Mouse (Mus musculus) neural tube, embryonic 12.5 days (tissue): ENCODE results near the gene Gnat1. TPM values are rescaled to one million over a fixed set of nuclear protein-coding genes. Genes with fewer than 3 reads are reported as not detected.

ENCODE experiments used
- ATAC-seq: fragments of 200-750 bp; cut with Nextera tagmentation; 2 replicates; pipeline ENCODE4 v1.8.0; 2017; ENCODE audit warnings: low read depth, mild to moderate bottlenecking, moderate TSS enrichment, moderate library complexity; ENCODE audit not compliant: low FRiP score
- H3K27ac ChIP-seq: fragments of 300-500 bp; sonication (generic); 2 replicates; pipeline ENCODE4 v1.5.1; 2016
- H3K27me3 ChIP-seq: fragments of 300-500 bp; sonication (generic); replicated peaks from 2 replicates; pipeline ENCODE4 v1.6.1; 2016; ENCODE audit warnings: mild to moderate bottlenecking
- H3K36me3 ChIP-seq: fragments of 300-500 bp; sonication (generic); 2 replicates; pipeline ENCODE4 v1.6.1; 2016; ENCODE audit warnings: mild to moderate bottlenecking
- H3K4me1 ChIP-seq: fragments of 300-500 bp; sonication (generic); 2 replicates; pipeline ENCODE4 v1.6.1; 2016
- H3K4me2 ChIP-seq: fragments of 300-500 bp; sonication (generic); replicated peaks from 2 replicates; pipeline ENCODE4 v1.6.1; 2016; ENCODE audit warnings: mild to moderate bottlenecking
- H3K4me3 ChIP-seq: fragments of 300-500 bp; sonication (generic); 2 replicates; pipeline ENCODE4 v1.5.1; 2016
- H3K9ac ChIP-seq: fragments of 300-500 bp; sonication (generic); 2 replicates; pipeline ENCODE4 v1.6.1; 2016; ENCODE audit warnings: mild to moderate bottlenecking
- H3K9me3 ChIP-seq: fragments of 300-500 bp; sonication (generic); 2 replicates; pipeline ENCODE4 v1.6.1; 2016; ENCODE audit warnings: mild to moderate bottlenecking
- WGBS: fragments of 180-500 bp; shearing (Covaris S2); methylation state at CpG from one replicate; pipeline ENCODE4 v1.1.7; 2016; 5-methylcytosine and 5-hydroxymethylcytosine counted together
- polyA plus RNA-seq: library from polyadenylated mRNA; unstranded; fragments of >200 nt; fragmentation: Nextera tagmentation; extraction: Ambion mirVana; gene quantifications from 2 replicates; pipeline ENCODE4 v1.2.1, GENCODE M21; 2016

Gnat1 gene
- polyA plus RNA-seq = 1.3 and 2.3 TPM in 2 replicates

- no peak for ATAC-seq
- Histone ChIP-seq H3K27ac (no peak within 1 kb of the TSS), H3K4me3 (no peak within 1 kb of the TSS), H3K4me1 (peaks cover 16% of the 10 kb centered on the region), H3K4me2 (no peak within 1 kb of the TSS), H3K9ac (no peak within 1 kb of the TSS), H3K36me3 (peaks cover 19% of the 10 kb centered on the region), H3K9me3 (no peaks in the 10 kb centered on the region), H3K27me3 (peaks cover 30% of the 10 kb centered on the region)
- 52% methylated on average over 5 of the region's 5 CpGs for WGBS
Observed at GRCm38 (mm10) chr9:107679501-107679900, at the start of gene Gnat1. Gene Gnat1 (minus strand): TSS chr9:107679712.

DNA sequence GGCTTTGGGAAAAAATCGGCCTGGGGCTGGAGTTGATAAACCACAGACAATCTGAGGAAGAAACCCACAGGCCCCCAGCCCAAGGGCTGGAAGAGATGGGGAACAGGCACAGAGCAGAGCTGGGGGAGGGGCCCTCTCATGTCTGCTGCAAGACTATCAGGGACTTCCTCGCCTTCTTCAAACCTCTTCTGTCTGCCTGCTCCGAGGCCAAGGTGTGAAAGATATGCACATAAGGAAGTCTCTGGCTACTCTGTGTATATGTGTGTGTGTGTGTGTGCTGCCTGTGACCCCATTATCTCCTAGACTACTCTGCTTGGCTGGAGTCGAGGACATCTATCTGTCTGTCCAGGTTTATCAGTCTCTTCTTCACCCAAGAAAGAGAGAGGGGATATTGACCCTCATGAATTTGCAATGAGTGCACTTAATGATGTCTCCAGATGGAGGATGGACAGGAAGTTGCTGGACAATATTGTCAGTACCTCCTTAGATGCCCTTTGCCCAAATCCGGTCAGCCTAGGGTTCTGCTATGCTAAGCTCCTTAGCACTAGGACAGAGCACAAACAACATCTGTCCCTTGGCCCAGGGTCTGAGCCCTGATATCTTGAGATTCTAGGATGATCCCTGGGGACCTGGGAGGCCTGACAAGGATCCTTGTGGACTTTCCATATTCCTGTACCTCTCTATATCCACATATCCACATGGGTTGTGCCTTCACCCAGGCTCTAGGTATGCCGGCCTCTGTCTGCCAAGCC, 49.6 kb upstream of the Gnat1 start:
- H3K36me3 ChIP-seq = no peaks in the 10 kb centered on the region
- no peak overlapping the region for H3K4me3 ChIP-seq
- no peak overlapping the region for H3K4me2 ChIP-seq
- H3K4me1 ChIP-seq = peaks cover 51% of the 10 kb centered on the region
- no peak overlapping the region for H3K9ac ChIP-seq
- ATAC-seq = no peak
- H3K9me3 ChIP-seq = no peaks in the 10 kb centered on the region
- WGBS = 78% methylated on average over 6 of the region's 6 CpGs
- H3K27me3 ChIP-seq = no peaks in the 10 kb centered on the region
- H3K27ac ChIP-seq = no peak overlapping the region

GRCm38 (mm10) chr9:107727041-107727440, 47.5 kb upstream of the Gnat1 start:
- H3K4me1 ChIP-seq = peaks cover 70% of the 10 kb centered on the region
- no peaks in the 10 kb centered on the region for H3K27me3 ChIP-seq
- no peak for ATAC-seq

GRCm38 (mm10) chr9:107724796-107725195, 45.3 kb upstream of the Gnat1 start:
- Histone ChIP-seq H3K36me3 (no peaks in the 10 kb centered on the region), H3K4me2 (no peak overlapping the region), H3K27ac (no peak overlapping the region), H3K4me1 (peaks cover 60% of the 10 kb centered on the region), H3K9me3 (no peaks in the 10 kb centered on the region), H3K9ac (no peak overlapping the region), H3K27me3 (no peaks in the 10 kb centered on the region), H3K4me3 (no peak overlapping the region)
- ATAC-seq = no peak
- WGBS = 97% methylated on average over 1 of the region's 1 CpGs

More at GRCm38 (mm10) chr9:107727041-107727440, 47.5 kb upstream of the Gnat1 start:
- no peak overlapping the region for H3K4me3 ChIP-seq
- H3K9me3 ChIP-seq = no peaks in the 10 kb centered on the region
- no peak overlapping the region for H3K9ac ChIP-seq
- whole genome bisulfite sequencing = 48% methylated on average over 3 of the region's 3 CpGs
- no peak overlapping the region for H3K4me2 ChIP-seq
- H3K36me3 ChIP-seq = no peaks in the 10 kb centered on the region
- H3K27ac ChIP-seq = no peak overlapping the region

DNA sequence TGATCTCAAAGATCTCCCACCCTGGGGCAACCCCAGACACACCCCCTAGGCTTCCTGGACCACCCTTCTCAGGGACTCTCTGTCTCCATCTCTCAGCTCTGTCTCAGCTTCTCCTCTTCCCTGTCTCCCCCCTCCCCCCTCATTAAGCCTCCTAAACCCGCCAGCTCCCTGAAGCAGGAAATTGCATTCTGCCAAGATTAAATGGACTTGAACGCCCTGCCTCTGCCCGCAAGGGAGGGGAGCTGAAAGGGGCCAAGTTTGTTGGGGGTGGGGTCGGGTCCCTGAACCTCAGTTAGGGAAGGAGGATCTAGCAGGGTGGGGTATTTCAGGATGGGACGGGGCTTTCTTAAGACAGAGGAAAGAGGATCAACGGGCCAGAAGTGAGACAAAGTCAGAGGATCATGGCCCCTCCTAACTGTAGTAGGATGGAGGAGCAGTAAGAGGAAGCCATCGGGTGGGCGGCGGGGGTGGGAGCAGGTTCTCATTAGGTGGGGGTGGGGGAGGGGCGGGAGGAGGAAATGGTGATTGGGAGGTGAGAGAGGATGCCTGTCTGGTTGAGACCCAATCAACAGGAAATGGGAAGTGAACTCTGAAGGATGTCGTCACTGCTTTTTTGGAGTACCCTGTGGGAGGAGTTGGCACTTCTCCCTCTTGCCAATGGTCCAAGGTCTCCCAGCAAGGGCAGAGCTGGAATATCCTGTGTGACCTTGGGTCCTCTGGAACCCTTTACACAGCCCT, 44.5 kb upstream of the Gnat1 start:
- H3K27ac ChIP-seq = peak overlapping the region; percentile 42; the same call in 1 of the 2 replicates
- H3K4me1 ChIP-seq = peaks cover 51% of the 10 kb centered on the region
- H3K4me2 ChIP-seq = peak overlapping the region; percentile 38
- no peak overlapping the region for H3K4me3 ChIP-seq
- no peaks in the 10 kb centered on the region for H3K27me3 ChIP-seq
- H3K36me3 ChIP-seq = no peaks in the 10 kb centered on the region
- no peak overlapping the region for H3K9ac ChIP-seq
- 4% methylated on average over 11 of the region's 11 CpGs for WGBS
- ATAC-seq = peak; percentile 37; the same call in 1 of the 2 replicates
- H3K9me3 ChIP-seq = no peaks in the 10 kb centered on the region

DNA sequence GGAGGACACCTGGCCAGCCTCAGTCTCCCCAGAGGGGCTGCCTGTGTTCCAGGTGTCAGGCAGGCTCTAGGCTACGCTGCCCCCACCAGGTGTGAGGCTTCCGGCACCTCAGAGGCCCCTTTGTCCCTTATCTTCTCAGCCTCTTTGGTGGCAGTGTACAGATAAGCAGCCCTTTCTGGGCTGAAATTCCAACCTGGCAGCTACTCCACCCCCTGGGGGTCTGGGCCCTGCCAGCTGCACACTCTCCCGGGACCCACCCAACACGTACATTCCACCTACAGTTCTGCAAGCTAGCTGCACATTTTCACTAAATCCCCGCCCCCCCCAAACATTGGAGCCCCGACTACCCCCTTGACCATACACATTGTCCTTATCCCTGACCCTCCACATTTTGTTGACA, 43.8 kb upstream of the Gnat1 start:
- H3K9me3 ChIP-seq = no peaks in the 10 kb centered on the region
- H3K9ac ChIP-seq = peak overlapping the region; percentile 13; the same call in 1 of the 2 replicates
- no peaks in the 10 kb centered on the region for H3K27me3 ChIP-seq
- no peaks in the 10 kb centered on the region for H3K36me3 ChIP-seq
- no peak overlapping the region for H3K4me3 ChIP-seq
- H3K4me2 ChIP-seq = peak overlapping the region; percentile 38
- peak overlapping the region; percentile 42; the same call in 1 of the 2 replicates for H3K27ac ChIP-seq
- H3K4me1 ChIP-seq = peaks cover 45% of the 10 kb centered on the region
- ATAC-seq = no peak
- WGBS = 37% methylated on average over 6 of the region's 6 CpGs

DNA sequence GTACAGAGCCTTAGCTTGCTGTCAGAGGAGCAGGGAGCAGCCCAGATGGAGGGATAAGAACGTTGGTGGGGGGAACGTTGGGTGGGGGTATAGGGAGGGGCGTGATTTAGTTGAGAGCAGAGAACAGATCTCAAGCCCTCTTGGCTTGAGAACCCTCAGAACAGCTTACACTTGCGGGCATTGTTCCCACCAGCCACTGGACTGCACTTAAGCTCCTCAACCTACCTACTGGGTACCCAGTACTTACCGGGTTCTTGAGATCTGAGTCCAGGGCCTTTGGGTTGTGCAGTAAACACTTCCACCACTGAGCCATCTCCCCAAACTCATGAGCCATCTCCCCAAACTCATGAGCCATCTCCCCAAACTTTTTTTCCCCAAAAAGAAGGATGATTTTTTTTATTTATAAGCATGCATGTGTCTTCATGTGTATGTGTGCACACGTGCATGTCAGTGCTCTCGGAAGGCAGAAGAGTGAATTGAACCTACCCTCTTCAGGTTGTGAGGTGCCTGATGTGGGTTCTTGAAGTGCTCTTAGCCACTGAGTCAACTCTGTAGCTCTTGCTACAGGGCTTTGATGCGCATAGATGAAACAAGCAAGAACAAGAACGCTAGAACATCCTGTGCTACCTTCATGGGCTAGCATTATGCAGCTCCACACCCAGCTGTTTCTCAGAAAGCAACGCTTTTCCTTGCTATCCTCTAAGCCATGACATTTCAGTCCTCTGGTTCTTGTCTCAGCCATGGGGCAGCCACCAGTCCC, 39.4 kb upstream of the Gnat1 start:
- 0 out of 2 replicates have a peak, but pooled peaks cover 4% of the 10 kb centered on the region for H3K27me3 ChIP-seq
- no peak for ATAC-seq
- H3K27ac ChIP-seq = no peak overlapping the region
- WGBS = 88% methylated on average over 10 of the region's 10 CpGs
- H3K9ac ChIP-seq = no peak overlapping the region
- H3K36me3 ChIP-seq = no peaks in the 10 kb centered on the region
- no peak overlapping the region for H3K4me2 ChIP-seq
- H3K9me3 ChIP-seq = no peaks in the 10 kb centered on the region
- peaks cover 39% of the 10 kb centered on the region for H3K4me1 ChIP-seq
- H3K4me3 ChIP-seq = no peak overlapping the region

GRCm38 (mm10) chr9:107716951-107717350, 37.4 kb upstream of the Gnat1 start:
- H3K27ac ChIP-seq = no peak overlapping the region
- no peaks in the 10 kb centered on the region for H3K36me3 ChIP-seq
- no peak overlapping the region for H3K9ac ChIP-seq
- no peak for ATAC-seq
- H3K4me3 ChIP-seq = no peak overlapping the region
- no peak overlapping the region for H3K4me2 ChIP-seq
- 0 out of 2 replicates have a peak, but pooled peaks cover 4% of the 10 kb centered on the region for H3K27me3 ChIP-seq
- H3K9me3 ChIP-seq = no peaks in the 10 kb centered on the region
- WGBS = 35% methylated on average over 6 of the region's 6 CpGs
- H3K4me1 ChIP-seq = peaks cover 20% of the 10 kb centered on the region

- Histone ChIP-seq H3K4me1 (peaks cover 22% of the 10 kb centered on the region), H3K9me3 (no peaks in the 10 kb centered on the region), H3K4me3 (no peak overlapping the region), H3K9ac (no peak overlapping the region), H3K27me3 (peaks cover 13% of the 10 kb centered on the region), H3K27ac (no peak overlapping the region), H3K36me3 (no peaks in the 10 kb centered on the region), H3K4me2 (no peak overlapping the region)
- WGBS = 90% methylated on average over 2 of the region's 2 CpGs
- no peak for ATAC-seq
Observed at GRCm38 (mm10) chr9:107715632-107716031, 36.1 kb upstream of the Gnat1 start.

DNA sequence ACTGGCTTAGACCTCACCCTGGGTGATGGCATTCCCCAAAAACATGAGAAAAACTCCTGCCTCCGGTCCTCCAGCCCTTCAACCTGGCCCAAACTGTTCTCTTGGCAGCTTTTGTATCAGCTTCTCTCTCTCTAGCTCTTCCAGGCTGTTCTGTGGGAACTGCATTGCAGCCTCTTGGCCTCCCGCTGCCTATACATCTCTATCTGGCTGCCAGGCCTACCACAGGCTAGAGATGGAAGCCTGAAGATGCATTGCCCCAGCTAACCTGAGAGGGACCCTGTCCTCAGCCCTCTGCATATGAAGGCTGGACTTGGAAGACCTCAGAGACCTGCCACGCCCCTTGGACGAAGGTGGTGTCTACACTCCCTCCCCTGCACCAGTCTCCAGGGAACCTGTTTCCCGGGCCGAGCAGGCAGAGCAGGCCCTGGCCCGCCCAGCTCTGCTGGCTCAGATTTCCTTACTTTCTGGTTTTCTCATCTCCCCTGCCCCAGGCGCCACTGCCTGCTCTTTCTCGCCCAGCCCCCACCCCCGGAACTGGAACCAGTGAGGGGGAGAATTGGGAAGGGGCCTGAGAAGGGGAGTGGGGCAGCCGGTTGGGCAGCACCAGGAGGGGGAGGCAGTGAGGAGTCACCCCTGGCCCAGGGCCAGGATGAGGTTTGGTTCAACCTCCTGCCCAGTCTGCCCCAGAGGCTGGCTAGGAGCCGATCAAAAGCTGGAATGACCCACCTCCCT, 34.9 kb upstream of the Gnat1 start:
- Histone ChIP-seq H3K27ac (no peak overlapping the region), H3K36me3 (no peaks in the 10 kb centered on the region), H3K4me1 (peaks cover 33% of the 10 kb centered on the region), H3K9me3 (no peaks in the 10 kb centered on the region), H3K4me3 (no peak overlapping the region), H3K9ac (0 out of 2 replicates have a peak overlapping the region, but pooled peaks have one; percentile 8), H3K4me2 (peak overlapping the region; percentile 18), H3K27me3 (peaks cover 26% of the 10 kb centered on the region)
- ATAC-seq = no peak
- 17% methylated on average over 12 of the region's 12 CpGs for WGBS

DNA sequence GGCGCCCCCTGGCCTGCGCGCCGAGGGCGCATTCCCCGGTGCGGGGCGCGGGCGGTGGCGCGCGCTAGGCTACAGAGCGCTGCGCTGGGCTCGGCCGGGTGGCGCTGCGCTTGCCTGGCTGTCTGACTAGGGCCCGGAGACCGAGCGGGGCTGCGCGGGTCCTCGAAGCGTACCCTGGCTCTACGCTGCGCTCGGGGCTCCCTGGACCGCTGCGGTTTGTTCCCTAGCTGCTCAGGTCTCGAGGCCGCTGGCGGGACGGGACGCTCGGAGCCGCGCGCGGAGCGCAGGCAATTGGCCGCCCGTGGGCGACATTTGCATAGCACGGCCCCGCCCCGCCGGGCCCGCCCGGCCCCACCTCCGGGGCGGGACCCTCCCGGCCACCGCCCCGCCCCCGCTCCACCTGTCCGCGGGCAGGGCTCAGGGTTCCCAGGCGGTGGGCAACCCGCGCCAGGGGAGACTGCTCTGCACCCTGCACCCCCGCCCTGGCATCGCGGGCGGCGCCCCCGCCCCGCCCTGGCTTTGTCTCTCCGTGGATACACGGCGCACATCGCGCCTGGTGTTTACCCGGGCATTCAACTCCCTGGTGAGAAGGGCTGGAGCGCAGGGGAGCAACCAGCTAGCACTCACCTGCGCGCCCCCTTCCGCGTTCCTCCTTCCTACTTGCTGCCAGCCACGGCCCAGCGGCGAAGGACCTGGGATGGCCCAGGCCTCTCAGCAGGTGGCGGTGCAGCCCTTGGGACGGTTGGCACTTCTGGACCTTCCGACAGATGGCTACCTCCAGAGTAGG, 30.4 kb upstream of the Gnat1 start, which contains the start of gene Sema3f:
Gene Sema3f (minus strand): TSS at position 779 of the 787 bp plus-strand sequence.
- under 1% methylated on average over 81 of the region's 86 CpGs for WGBS
- ATAC-seq = peak; percentile 71
- peaks cover 57% of the 10 kb centered on the region for H3K4me1 ChIP-seq

More for the DNA sequence above, 30.4 kb upstream of the Gnat1 start, which contains the start of gene Sema3f:
- H3K4me2 ChIP-seq = peak within 1 kb of the TSS; percentile 94
- peak within 1 kb of the TSS; percentile 64; the same call in 1 of the 2 replicates for H3K27ac ChIP-seq
- H3K9me3 ChIP-seq = no peaks in the 10 kb centered on the region
- peak within 1 kb of the TSS; percentile 78 for H3K4me3 ChIP-seq
- H3K9ac ChIP-seq = peak within 1 kb of the TSS; percentile 86
- H3K27me3 ChIP-seq = peaks cover 59% of the 10 kb centered on the region
- peaks cover 7% of the 10 kb centered on the region for H3K36me3 ChIP-seq
